Mouse (Mus musculus): ENCODE data around the gene Trim30b. TPM values are rescaled to one million over a fixed set of nuclear protein-coding genes. Genes with fewer than 3 reads are reported as not detected.
A peak's percentile ranks its signal among the peaks of the same experiment; 100 is the strongest.

Gene Trim30b
- total RNA-seq (2014; rRNA removed) (0.47 and 0.74 TPM in 2 replicates), polyA plus RNA-seq (2012; rRNA removed) (0.06 TPM in 1 of 2 replicates, not detected in the other)

DNA sequence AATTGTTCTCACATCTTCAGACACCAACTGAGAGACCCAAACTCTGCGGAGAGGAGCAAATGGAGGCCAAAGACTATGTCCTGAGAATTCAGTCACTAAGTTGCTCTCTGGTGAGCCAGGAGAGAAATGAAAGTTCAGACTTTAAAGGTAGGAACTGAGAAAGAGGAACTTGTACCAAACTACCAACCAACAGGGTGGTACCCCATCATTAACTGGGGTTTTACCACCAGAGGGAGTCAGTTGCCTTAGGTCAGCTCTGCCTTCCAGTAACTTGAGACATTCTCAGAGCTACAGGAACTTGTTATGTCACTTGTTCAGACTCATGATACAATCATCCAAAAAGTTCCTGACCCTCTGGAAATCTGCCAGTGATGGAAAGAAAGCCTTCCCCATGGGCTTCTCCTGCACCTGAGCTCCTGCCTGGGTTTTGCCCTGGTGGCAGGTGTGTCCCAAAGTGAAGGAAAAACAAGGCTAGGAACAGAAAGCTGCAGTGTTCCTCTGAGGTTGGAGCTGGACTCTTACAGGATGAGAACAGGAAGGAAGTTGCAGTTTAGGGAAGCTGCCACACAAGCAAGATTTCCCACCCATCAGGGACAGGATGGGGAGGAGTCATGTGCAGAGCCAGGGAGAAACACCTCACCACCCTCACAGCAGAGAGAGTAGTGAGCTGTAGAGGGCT lies at the start of gene Trim30b:
Trim30b (minus strand) TSS at position 149 of the 679 bp plus-strand sequence.
- TF ChIP-seq CTCF (IDR thresholded peaks at IDR 0.05; ENCODE audit: low read depth, low read length) (no peak), POLR2A (IDR thresholded peaks at IDR 0.05; ENCODE audit: extremely low read depth, insufficient read depth, low read length) (no peak)
- no peak within 1 kb of the TSS for H3K4me3 ChIP-seq (ENCODE audit: insufficient read depth, low read depth, low read length)
- H3K79me2 ChIP-seq (ENCODE audit: control insufficient read depth, insufficient read depth, low read length) = no peaks in the 10 kb centered on the region
- H3K9ac ChIP-seq (ENCODE audit: low read depth, low read length) = no peak within 1 kb of the TSS
- peak within 1 kb of the TSS; percentile 65; the same call in 1 of the 2 replicates for H3K27ac ChIP-seq (replicated peaks; ENCODE audit: insufficient read depth, low read depth, low read length)
- H3K4me1 ChIP-seq (ENCODE audit: control insufficient read depth, insufficient read depth, low read length) = no peaks in the 10 kb centered on the region
- H3K36me3 ChIP-seq (ENCODE audit: control insufficient read depth, insufficient read depth, low read length) = no peaks in the 10 kb centered on the region
- 87% methylated on average over 1 of the region's 1 CpGs for WGBS
- no peaks in the 10 kb centered on the region for H3K27me3 ChIP-seq (ENCODE audit: control insufficient read depth, insufficient read depth, low read length)
- DNase-seq (ENCODE audit: extremely low read depth, low read depth, low spot score) = peak; percentile 28

GRCm38 (mm10) chr7:104404460-104404950 lies 34.8 kb upstream of the Trim30b start:
- Histone ChIP-seq H3K4me3 (ENCODE audit: insufficient read depth, low read depth, low read length) (no peak overlapping the region), H3K36me3 (ENCODE audit: control insufficient read depth, insufficient read depth, low read length) (no peaks in the 10 kb centered on the region), H3K27ac (replicated peaks; ENCODE audit: insufficient read depth, low read depth, low read length) (no peak overlapping the region), H3K79me2 (ENCODE audit: control insufficient read depth, insufficient read depth, low read length) (no peaks in the 10 kb centered on the region), H3K9ac (ENCODE audit: low read depth, low read length) (no peak overlapping the region), H3K27me3 (ENCODE audit: control insufficient read depth, insufficient read depth, low read length) (no peaks in the 10 kb centered on the region), H3K4me1 (ENCODE audit: control insufficient read depth, insufficient read depth, low read length) (no peaks in the 10 kb centered on the region)
- TF ChIP-seq CTCF (IDR thresholded peaks at IDR 0.05; ENCODE audit: low read depth, low read length) = no peak
- no peak for TF ChIP-seq POLR2A (IDR thresholded peaks at IDR 0.05; ENCODE audit: extremely low read depth, insufficient read depth, low read length)
- WGBS = 97% methylated on average over 3 of the region's 3 CpGs
- DNase-seq (ENCODE audit: extremely low read depth, low read depth, low spot score) = no peak

DNA sequence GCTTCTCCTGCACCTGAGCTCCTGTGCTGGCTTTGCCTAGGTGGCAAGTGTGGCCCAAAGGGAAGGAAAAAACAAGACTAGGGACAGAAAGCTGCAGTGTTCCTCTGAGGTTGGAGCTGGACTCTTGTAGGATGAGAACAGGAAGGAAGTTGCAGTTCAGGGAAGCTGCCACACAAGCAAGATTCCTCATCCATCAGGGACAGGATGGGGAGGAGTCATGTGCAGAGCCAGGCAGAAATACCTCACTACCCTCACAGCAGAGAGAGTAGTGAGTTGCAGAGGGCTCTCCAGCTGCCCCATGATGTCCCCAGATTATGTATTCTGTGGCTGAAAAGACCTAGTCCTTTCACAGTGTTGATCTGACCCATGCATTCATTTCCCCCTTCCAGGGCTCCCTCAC lies 31.5 kb upstream of the Trim30b start:
- Histone ChIP-seq H3K9ac (ENCODE audit: low read depth, low read length) (no peak overlapping the region), H3K4me1 (ENCODE audit: control insufficient read depth, insufficient read depth, low read length) (no peaks in the 10 kb centered on the region), H3K36me3 (ENCODE audit: control insufficient read depth, insufficient read depth, low read length) (no peaks in the 10 kb centered on the region), H3K27ac (replicated peaks; ENCODE audit: insufficient read depth, low read depth, low read length) (peak overlapping the region; percentile 27; the same call in 1 of the 2 replicates), H3K4me3 (ENCODE audit: insufficient read depth, low read depth, low read length) (no peak overlapping the region), H3K27me3 (ENCODE audit: control insufficient read depth, insufficient read depth, low read length) (no peaks in the 10 kb centered on the region), H3K79me2 (ENCODE audit: control insufficient read depth, insufficient read depth, low read length) (no peaks in the 10 kb centered on the region)
- peak; percentile 22 for DNase-seq (ENCODE audit: extremely low read depth, low read depth, low spot score)
- no peak for TF ChIP-seq POLR2A (IDR thresholded peaks at IDR 0.05; ENCODE audit: extremely low read depth, insufficient read depth, low read length)
- no peak for TF ChIP-seq CTCF (IDR thresholded peaks at IDR 0.05; ENCODE audit: low read depth, low read length)

DNA sequence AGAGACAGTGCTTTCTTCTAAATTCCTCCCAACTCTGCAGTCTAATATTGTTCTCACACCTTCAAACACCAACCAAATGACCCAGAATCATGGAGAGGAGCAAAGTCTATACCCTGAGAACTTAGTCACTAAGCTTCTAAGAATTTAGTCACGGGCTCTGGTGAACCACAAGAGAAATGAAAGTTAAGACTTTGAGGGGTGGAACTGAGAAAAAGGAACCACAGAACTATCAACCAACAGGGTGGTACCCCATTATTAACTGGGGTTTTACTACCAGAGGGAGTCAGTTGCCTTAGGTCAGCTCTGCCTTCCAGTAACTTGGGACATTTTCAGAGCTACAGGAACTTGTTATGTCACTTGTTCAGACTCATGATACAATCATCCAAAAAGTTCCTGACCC lies 31.0 kb upstream of the Trim30b start, which contains the start of gene Trim30c:
Trim30c (minus strand) TSS at position 140 of the 400 bp plus-strand sequence.
- no peaks in the 10 kb centered on the region for H3K4me1 ChIP-seq (ENCODE audit: control insufficient read depth, insufficient read depth, low read length)
- H3K36me3 ChIP-seq (ENCODE audit: control insufficient read depth, insufficient read depth, low read length) = no peaks in the 10 kb centered on the region
- 79% methylated on average over 1 of the region's 1 CpGs for WGBS
- H3K9ac ChIP-seq (ENCODE audit: low read depth, low read length) = no peak within 1 kb of the TSS
- no peak within 1 kb of the TSS for H3K4me3 ChIP-seq (ENCODE audit: insufficient read depth, low read depth, low read length)
- TF ChIP-seq POLR2A (IDR thresholded peaks at IDR 0.05; ENCODE audit: extremely low read depth, insufficient read depth, low read length) (no peak), CTCF (IDR thresholded peaks at IDR 0.05; ENCODE audit: low read depth, low read length) (no peak)
- peak; percentile 13 for DNase-seq (ENCODE audit: extremely low read depth, low read depth, low spot score)
- H3K27ac ChIP-seq (replicated peaks; ENCODE audit: insufficient read depth, low read depth, low read length) = peak within 1 kb of the TSS; percentile 27
- H3K27me3 ChIP-seq (ENCODE audit: control insufficient read depth, insufficient read depth, low read length) = no peaks in the 10 kb centered on the region
- no peaks in the 10 kb centered on the region for H3K79me2 ChIP-seq (ENCODE audit: control insufficient read depth, insufficient read depth, low read length)

DNA sequence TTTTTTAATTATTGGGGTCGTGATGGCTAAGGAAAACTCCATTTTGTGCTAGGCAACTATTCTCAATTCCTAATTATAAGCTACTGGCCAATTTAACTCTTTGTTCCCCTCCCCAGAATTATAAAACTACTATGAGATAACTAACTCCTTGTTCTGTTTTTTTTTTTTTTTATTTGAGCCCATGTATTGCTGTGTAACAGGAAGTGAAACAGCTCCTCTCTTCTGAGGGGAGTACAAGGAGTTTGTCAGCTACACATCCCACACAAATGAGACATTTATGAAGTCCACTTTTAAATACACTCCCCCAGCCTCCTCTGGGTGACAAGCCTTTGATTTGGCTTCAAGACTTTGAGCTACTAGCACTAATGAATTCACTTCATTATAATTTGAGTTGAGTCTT lies 28.8 kb upstream of the Trim30b start:
- H3K4me3 ChIP-seq (ENCODE audit: insufficient read depth, low read depth, low read length) = no peak overlapping the region
- H3K9ac ChIP-seq (ENCODE audit: low read depth, low read length) = no peak overlapping the region
- 50% methylated on average over 1 of the region's 1 CpGs for WGBS
- no peaks in the 10 kb centered on the region for H3K36me3 ChIP-seq (ENCODE audit: control insufficient read depth, insufficient read depth, low read length)
- no peak overlapping the region for H3K27ac ChIP-seq (replicated peaks; ENCODE audit: insufficient read depth, low read depth, low read length)
- no peaks in the 10 kb centered on the region for H3K4me1 ChIP-seq (ENCODE audit: control insufficient read depth, insufficient read depth, low read length)
- TF ChIP-seq POLR2A (IDR thresholded peaks at IDR 0.05; ENCODE audit: extremely low read depth, insufficient read depth, low read length) (no peak), CTCF (IDR thresholded peaks at IDR 0.05; ENCODE audit: low read depth, low read length) (no peak)
- no peaks in the 10 kb centered on the region for H3K27me3 ChIP-seq (ENCODE audit: control insufficient read depth, insufficient read depth, low read length)
- DNase-seq (ENCODE audit: extremely low read depth, low read depth, low spot score) = peak; percentile 1
- H3K79me2 ChIP-seq (ENCODE audit: control insufficient read depth, insufficient read depth, low read length) = no peaks in the 10 kb centered on the region

GRCm38 (mm10) chr7:104366339-104366738 lies 3.3 kb downstream of the Trim30b start:
- Histone ChIP-seq H3K27me3 (ENCODE audit: control insufficient read depth, insufficient read depth, low read length) (no peaks in the 10 kb centered on the region), H3K4me1 (ENCODE audit: control insufficient read depth, insufficient read depth, low read length) (no peaks in the 10 kb centered on the region), H3K9ac (ENCODE audit: low read depth, low read length) (no peak overlapping the region), H3K36me3 (ENCODE audit: control insufficient read depth, insufficient read depth, low read length) (no peaks in the 10 kb centered on the region), H3K4me3 (ENCODE audit: insufficient read depth, low read depth, low read length) (no peak overlapping the region), H3K27ac (replicated peaks; ENCODE audit: insufficient read depth, low read depth, low read length) (no peak overlapping the region), H3K79me2 (ENCODE audit: control insufficient read depth, insufficient read depth, low read length) (no peaks in the 10 kb centered on the region)
- DNase-seq (ENCODE audit: extremely low read depth, low read depth, low spot score) = peak; percentile 3
- TF ChIP-seq CTCF (IDR thresholded peaks at IDR 0.05; ENCODE audit: low read depth, low read length) (no peak), POLR2A (IDR thresholded peaks at IDR 0.05; ENCODE audit: extremely low read depth, insufficient read depth, low read length) (no peak)
